Mouse (Mus musculus): ENCODE results near the gene Cldn3. TPM values are rescaled to one million over a fixed set of nuclear protein-coding genes. Genes with fewer than 3 reads are reported as not detected.

Cldn3 gene
- polyA plus RNA-seq, 1 experiment: 0.67 TPM

GRCm38 (mm10) chr5:135016224-135016759, 30.3 kb downstream of the Cldn3 start:
- Histone ChIP-seq H3K4me1 (ENCODE audit: control insufficient read depth, insufficient read depth, low read length) (peaks cover 3% of the 10 kb centered on the region), H3K27me3 (ENCODE audit: control insufficient read depth, insufficient read depth, low read length) (no peaks in the 10 kb centered on the region), H3K4me3 (replicated peaks; ENCODE audit: insufficient read depth, low read depth, low read length) (no peak overlapping the region), H3K27ac (ENCODE audit: insufficient read depth, low read length) (no peak overlapping the region)
- 53% methylated on average over 4 of the region's 4 CpGs for WGBS
- TF ChIP-seq POLR2A (IDR thresholded peaks at IDR 0.05; ENCODE audit: borderline replicate concordance, insufficient read depth, low read length): no peak
- no peak for TF ChIP-seq CTCF (IDR thresholded peaks at IDR 0.05; ENCODE audit: borderline replicate concordance, insufficient read depth, low read depth, low read length)
- no peak for DNase-seq

GRCm38 (mm10) chr5:135021814-135022213, 35.8 kb downstream of the Cldn3 start:
- WGBS: 3% methylated on average over 6 of the region's 6 CpGs
- DNase-seq: peak; percentile 93 to 95
- Histone ChIP-seq H3K27me3 (ENCODE audit: control insufficient read depth, insufficient read depth, low read length) (no peaks in the 10 kb centered on the region), H3K4me3 (replicated peaks; ENCODE audit: insufficient read depth, low read depth, low read length) (no peak overlapping the region), H3K4me1 (ENCODE audit: control insufficient read depth, insufficient read depth, low read length) (peaks cover 10% of the 10 kb centered on the region), H3K27ac (ENCODE audit: insufficient read depth, low read length) (no peak overlapping the region)
- no peak for TF ChIP-seq CTCF (IDR thresholded peaks at IDR 0.05; ENCODE audit: borderline replicate concordance, insufficient read depth, low read depth, low read length)
- TF ChIP-seq POLR2A (IDR thresholded peaks at IDR 0.05; ENCODE audit: borderline replicate concordance, insufficient read depth, low read length): no peak

GRCm38 (mm10) chr5:135023344-135024173, 37.5 kb downstream of the Cldn3 start, which contains the start of gene Stx1a:
Gene Stx1a (plus strand): TSS chr5:135023482.
- DNase-seq: peak; percentile 61 to 62
- peaks cover 11% of the 10 kb centered on the region for H3K4me1 ChIP-seq (ENCODE audit: control insufficient read depth, insufficient read depth, low read length)
- TF ChIP-seq POLR2A (IDR thresholded peaks at IDR 0.05; ENCODE audit: borderline replicate concordance, insufficient read depth, low read length) (no peak), CTCF (IDR thresholded peaks at IDR 0.05; ENCODE audit: borderline replicate concordance, insufficient read depth, low read depth, low read length) (no peak)
- H3K27me3 ChIP-seq (ENCODE audit: control insufficient read depth, insufficient read depth, low read length): no peaks in the 10 kb centered on the region
- no peak within 1 kb of the TSS for H3K27ac ChIP-seq (ENCODE audit: insufficient read depth, low read length)
- peak within 1 kb of the TSS; percentile 62 for H3K4me3 ChIP-seq (replicated peaks; ENCODE audit: insufficient read depth, low read depth, low read length)
- 2% methylated on average over 61 of the region's 61 CpGs for WGBS

GRCm38 (mm10) chr5:135024665-135025224, 38.7 kb downstream of the Cldn3 start:
- 87% methylated on average over 11 of the region's 11 CpGs for WGBS
- Histone ChIP-seq H3K27ac (ENCODE audit: insufficient read depth, low read length) (no peak overlapping the region), H3K4me1 (ENCODE audit: control insufficient read depth, insufficient read depth, low read length) (peaks cover 18% of the 10 kb centered on the region), H3K27me3 (ENCODE audit: control insufficient read depth, insufficient read depth, low read length) (no peaks in the 10 kb centered on the region), H3K4me3 (replicated peaks; ENCODE audit: insufficient read depth, low read depth, low read length) (no peak overlapping the region)
- DNase-seq: no peak
- no peak for TF ChIP-seq CTCF (IDR thresholded peaks at IDR 0.05; ENCODE audit: borderline replicate concordance, insufficient read depth, low read depth, low read length)
- TF ChIP-seq POLR2A (IDR thresholded peaks at IDR 0.05; ENCODE audit: borderline replicate concordance, insufficient read depth, low read length): no peak

- H3K27ac ChIP-seq (ENCODE audit: insufficient read depth, low read length): no peak overlapping the region
- H3K4me3 ChIP-seq (replicated peaks; ENCODE audit: insufficient read depth, low read depth, low read length): no peak overlapping the region
- TF ChIP-seq POLR2A (IDR thresholded peaks at IDR 0.05; ENCODE audit: borderline replicate concordance, insufficient read depth, low read length) (no peak), CTCF (IDR thresholded peaks at IDR 0.05; ENCODE audit: borderline replicate concordance, insufficient read depth, low read depth, low read length) (no peak)
Observed at GRCm38 (mm10) chr5:135025899-135026298, 39.9 kb downstream of the Cldn3 start.

GRCm38 (mm10) chr5:135029007-135029854, 43.2 kb downstream of the Cldn3 start:
- Histone ChIP-seq H3K27me3 (ENCODE audit: control insufficient read depth, insufficient read depth, low read length) (no peaks in the 10 kb centered on the region), H3K4me1 (ENCODE audit: control insufficient read depth, insufficient read depth, low read length) (peaks cover 9% of the 10 kb centered on the region; the same call in 1 of the 2 replicates), H3K4me3 (replicated peaks; ENCODE audit: insufficient read depth, low read depth, low read length) (no peak overlapping the region), H3K27ac (ENCODE audit: insufficient read depth, low read length) (no peak overlapping the region)
- WGBS: 37% methylated on average over 18 of the region's 18 CpGs
- peak; percentile 77 to 82 for DNase-seq
- no peak for TF ChIP-seq CTCF (IDR thresholded peaks at IDR 0.05; ENCODE audit: borderline replicate concordance, insufficient read depth, low read depth, low read length)
- no peak for TF ChIP-seq POLR2A (IDR thresholded peaks at IDR 0.05; ENCODE audit: borderline replicate concordance, insufficient read depth, low read length)

More at GRCm38 (mm10) chr5:135025899-135026298, 39.9 kb downstream of the Cldn3 start:
- Histone ChIP-seq H3K27me3 (ENCODE audit: control insufficient read depth, insufficient read depth, low read length) (no peaks in the 10 kb centered on the region), H3K4me1 (ENCODE audit: control insufficient read depth, insufficient read depth, low read length) (peaks cover 18% of the 10 kb centered on the region)
- WGBS: 60% methylated on average over 7 of the region's 7 CpGs
- DNase-seq: no peak

- WGBS: 94% methylated on average over 5 of the region's 5 CpGs
- Histone ChIP-seq H3K27me3 (ENCODE audit: control insufficient read depth, insufficient read depth, low read length) (no peaks in the 10 kb centered on the region), H3K4me1 (ENCODE audit: control insufficient read depth, insufficient read depth, low read length) (peaks cover 9% of the 10 kb centered on the region; the same call in 1 of the 2 replicates), H3K4me3 (replicated peaks; ENCODE audit: insufficient read depth, low read depth, low read length) (no peak overlapping the region), H3K27ac (ENCODE audit: insufficient read depth, low read length) (no peak overlapping the region)
- DNase-seq: no peak
- no peak for TF ChIP-seq POLR2A (IDR thresholded peaks at IDR 0.05; ENCODE audit: borderline replicate concordance, insufficient read depth, low read length)
- no peak for TF ChIP-seq CTCF (IDR thresholded peaks at IDR 0.05; ENCODE audit: borderline replicate concordance, insufficient read depth, low read depth, low read length)
Observed at GRCm38 (mm10) chr5:135032581-135032980, 46.6 kb downstream of the Cldn3 start.
